10 mouse cellular contexts compared by ENCODE assay signal in the genomic region with DNA sequence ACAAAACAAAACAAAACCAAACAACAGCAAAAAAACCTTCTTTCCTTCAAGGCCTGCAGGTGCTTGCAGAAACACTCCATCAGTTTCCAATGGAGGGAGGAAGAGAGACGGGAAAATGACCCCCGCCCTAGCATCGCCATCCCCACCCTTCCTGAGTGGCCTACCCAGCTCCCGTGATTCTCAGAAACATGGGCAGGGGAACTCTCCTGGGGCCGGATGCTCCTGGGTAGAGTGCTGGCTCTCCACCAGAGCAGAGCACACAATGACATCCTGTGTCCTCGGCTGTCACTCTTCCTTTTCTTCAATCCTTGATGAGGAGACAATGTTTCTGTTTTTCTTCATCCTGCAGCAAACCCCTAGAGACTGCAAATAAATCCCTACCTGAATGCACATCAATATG. TPM values are rescaled to one million over a fixed set of nuclear protein-coding genes. Genes with fewer than 3 reads are reported as not detected.
DNase-seq lines count a peak whose midpoint lies in the region; ATAC-seq and TF ChIP-seq lines count a peak whose summit lies in the region.
"Had no signal": no experiment of that assay in that cellular context is flagged by ENCODE, and none has a peak within 500 bp of the region (broad histone marks: within the 10 kb centered on the region; RNA-seq: fewer than 3 reads in every experiment).

No protein-coding gene starts in this region.

- TF ChIP-seq POLR2A in thymus, adult 2 months (IDR thresholded peaks at IDR 0.05; ENCODE audit: control insufficient read depth, extremely low read depth, insufficient read depth, low read length, poor library complexity): no peak

- DNase-seq in heart, postnatal 10 days: no peak
- peak; percentile 44 for DNase-seq in thymus, adult 2 months
- no peak for DNase-seq in thymus, adult 18-20 months
- peak; percentile 49 to 74 for DNase-seq in kidney, postnatal 25 days
- peak; percentile 50 for DNase-seq in thymus, postnatal 25 days
- DNase-seq in layer of hippocampus, adult 9-10 months (ENCODE audit: low spot score): no peak

- H3K9ac ChIP-seq in heart, embryonic 16.5 days (ENCODE audit: low read length): no peak overlapping the region
- H3K9ac ChIP-seq in hindbrain, embryonic 12.5 days: no peak overlapping the region
- H3K9ac ChIP-seq: hindbrain, embryonic 15.5 days; neural tube, embryonic 13.5 days had no signal

- peaks cover 11% of the 10 kb centered on the region for H3K4me1 ChIP-seq in heart, embryonic 16.5 days (ENCODE audit: control insufficient read depth, insufficient read depth, low read length)
- H3K4me1 ChIP-seq in thymus, adult 2 months (replicated peaks; ENCODE audit: control insufficient read depth, insufficient read depth, low read length): peaks cover 20% of the 10 kb centered on the region
- H3K4me1 ChIP-seq in hindbrain, embryonic 12.5 days: peaks cover 17% of the 10 kb centered on the region

- intact Hi-C loops in heart, postnatal 10 days (cut with DNase I): no loop called here

- peaks cover 3% of the 10 kb centered on the region; the same call in 1 of the 2 replicates for H3K9me3 ChIP-seq in heart, embryonic 16.5 days (replicated peaks; ENCODE audit: control insufficient read depth, low read length)
- no peaks in the 10 kb centered on the region for H3K9me3 ChIP-seq in hindbrain, embryonic 12.5 days (replicated peaks)
- H3K9me3 ChIP-seq: hindbrain, embryonic 15.5 days; neural tube, embryonic 13.5 days had no signal

- 58% methylated on average over 6 of the region's 6 CpGs for WGBS in heart, embryonic 16.5 days
- 18% methylated on average over 6 of the region's 6 CpGs for WGBS in thymus, adult 2 months
- WGBS in hindbrain, embryonic 12.5 days: 56% methylated on average over 6 of the region's 6 CpGs

- H3K27me3 ChIP-seq in heart, embryonic 16.5 days (ENCODE audit: control insufficient read depth, insufficient read depth, low read length): no peaks in the 10 kb centered on the region
- no peaks in the 10 kb centered on the region for H3K27me3 ChIP-seq in thymus, adult 2 months (ENCODE audit: control insufficient read depth, insufficient read depth, low read length)
- no peaks in the 10 kb centered on the region for H3K27me3 ChIP-seq in hindbrain, embryonic 12.5 days
- H3K27me3 ChIP-seq: hindbrain, embryonic 15.5 days; neural tube, embryonic 13.5 days had no signal

- ATAC-seq in heart, embryonic 16.5 days (replicated peaks; ENCODE audit: extremely low read depth, insufficient read depth, low FRiP score): no peak
- no peak for ATAC-seq in hindbrain, embryonic 12.5 days (ENCODE audit: low FRiP score)

- H3K36me3 ChIP-seq in heart, embryonic 16.5 days (ENCODE audit: control insufficient read depth, insufficient read depth): no peaks in the 10 kb centered on the region; the same call in 1 of the 2 replicates
- H3K36me3 ChIP-seq in thymus, adult 2 months (ENCODE audit: control insufficient read depth, insufficient read depth, low read length): no peaks in the 10 kb centered on the region
- no peaks in the 10 kb centered on the region for H3K36me3 ChIP-seq in hindbrain, embryonic 12.5 days
- H3K36me3 ChIP-seq: hindbrain, embryonic 15.5 days; neural tube, embryonic 13.5 days had no signal

- H3K27ac ChIP-seq in heart, embryonic 16.5 days (ENCODE audit: low read length): 0 out of 2 replicates have a peak overlapping the region, but pooled peaks have one; percentile 18
- H3K27ac ChIP-seq in thymus, adult 2 months (ENCODE audit: control insufficient read depth, insufficient read depth, low read length): peak overlapping the region; percentile 63; the same call in 1 of the 2 replicates
- no peak overlapping the region for H3K27ac ChIP-seq in hindbrain, embryonic 12.5 days
- H3K27ac ChIP-seq: hindbrain, embryonic 15.5 days; neural tube, embryonic 13.5 days had no signal

- no peak for TF ChIP-seq CTCF in thymus, adult 2 months (IDR thresholded peaks at IDR 0.05; ENCODE audit: borderline replicate concordance, control insufficient read depth, extremely low read depth, insufficient read depth, low read length, poor library complexity)

- no peak overlapping the region for H3K4me2 ChIP-seq in heart, embryonic 16.5 days (ENCODE audit: low read depth, low read length)
- H3K4me2 ChIP-seq in hindbrain, embryonic 12.5 days (replicated peaks): no peak overlapping the region
- H3K4me2 ChIP-seq: hindbrain, embryonic 15.5 days; neural tube, embryonic 13.5 days had no signal

- no peak overlapping the region for H3K4me3 ChIP-seq in heart, embryonic 16.5 days (ENCODE audit: low read length)
- no peak overlapping the region for H3K4me3 ChIP-seq in thymus, adult 2 months (ENCODE audit: control insufficient read depth, insufficient read depth, low read length)
- H3K4me3 ChIP-seq in hindbrain, embryonic 12.5 days: no peak overlapping the region
- H3K4me3 ChIP-seq: hindbrain, embryonic 15.5 days; neural tube, embryonic 13.5 days had no signal

RNA-seq across cellular contexts. Expression of a gene that starts 6.4 kb away (rescaled TPM):
- polyA plus RNA-seq in heart, embryonic 16.5 days (2015; fragmentation: Nextera tagmentation; extraction: Ambion mirVana): 19.1 and 20.8 TPM in 2 replicates
- total RNA-seq in heart, postnatal 10 days (2021): 10 to 100 TPM; 75.6 to 78.1 TPM
- polyA plus RNA-seq in thymus, adult 2 months (2012; rRNA removed): 11.3 and 12.2 TPM in 2 replicates
- polyA plus RNA-seq in hindbrain, embryonic 12.5 days (2016; fragmentation: Nextera tagmentation; extraction: Ambion mirVana): 36.5 and 37.1 TPM in 2 replicates

RNA-seq across cellular contexts. Expression of a gene that starts 15.1 kb away (rescaled TPM):
- polyA plus RNA-seq in heart, embryonic 16.5 days (2015; fragmentation: Nextera tagmentation; extraction: Ambion mirVana): 138 and 151 TPM in 2 replicates
- total RNA-seq in heart, postnatal 10 days (2021): 10 to 100 TPM; 91.0 to 91.5 TPM
- polyA plus RNA-seq in thymus, adult 2 months (2012; rRNA removed): 15.8 and 17.0 TPM in 2 replicates
- 172 and 177 TPM in 2 replicates for polyA plus RNA-seq in hindbrain, embryonic 12.5 days (2016; fragmentation: Nextera tagmentation; extraction: Ambion mirVana)

Comparison
In these comparisons a context has a peak if more than half of its experiments do, and no peak if none do; other contexts are left out.
1. DNase-seq: peak in thymus, adult 2 months (single experiment), kidney, postnatal 25 days (2 of 2) and thymus, postnatal 25 days (single experiment); none in heart, postnatal 10 days (0 of 2), thymus, adult 18-20 months (0 of 2) and layer of hippocampus, adult 9-10 months (single experiment).